Mouse (Mus musculus): ENCODE measurements around the gene Grhpr. TPM values are rescaled to one million over a fixed set of nuclear protein-coding genes. Genes with fewer than 3 reads are reported as not detected.
A peak's percentile ranks its signal among the peaks of the same experiment; 100 is the strongest.
"Not testable (repeated sequence)": the region's sequence is repeated elsewhere in the genome, so short reads cannot be mapped to it uniquely, and the experiment has no call there.

The Grhpr gene
- polyA plus RNA-seq, 1 experiment from 2014 or later: 31.6 TPM

GRCm38 (mm10) chr4:44976026-44976615 is 5.1 kb upstream of the Grhpr start:
- Histone ChIP-seq H3K4me1 (peaks cover 6% of the 10 kb centered on the region; the same call in 1 of the 2 replicates), H3K9me3 (no peaks in the 10 kb centered on the region), H3K36me3 (no peaks in the 10 kb centered on the region), H3K9ac (replicated peaks) (no peak overlapping the region), H3K4me2 (replicated peaks) (no peak overlapping the region), H3K27me3 (no peaks in the 10 kb centered on the region; the same call in 1 of the 2 replicates), H3K27ac (replicated peaks) (no peak overlapping the region), H3K4me3 (no peak overlapping the region)
- no peak for ATAC-seq (ENCODE audit: low FRiP score, low read depth)
- 82% methylated on average over 6 of the region's 6 CpGs for WGBS

- 88% methylated on average over 10 of the region's 10 CpGs for WGBS
- ATAC-seq (ENCODE audit: low FRiP score, low read depth): no peak
- Histone ChIP-seq H3K9ac (replicated peaks) (no peak overlapping the region), H3K4me2 (replicated peaks) (no peak overlapping the region), H3K27me3 (no peaks in the 10 kb centered on the region), H3K9me3 (no peaks in the 10 kb centered on the region), H3K27ac (replicated peaks) (no peak overlapping the region), H3K4me1 (peaks cover 13% of the 10 kb centered on the region), H3K36me3 (no peaks in the 10 kb centered on the region), H3K4me3 (no peak overlapping the region)
These were observed 4.1 kb upstream of the Grhpr start for GRCm38 (mm10) chr4:44976921-44977710.

GRCm38 (mm10) chr4:44978175-44978574 is 3.0 kb upstream of the Grhpr start:
- no peak overlapping the region for H3K4me3 ChIP-seq
- H3K36me3 ChIP-seq: no peaks in the 10 kb centered on the region
- H3K27me3 ChIP-seq: no peaks in the 10 kb centered on the region
- no peak for ATAC-seq (ENCODE audit: low FRiP score, low read depth)
- WGBS: 82% methylated on average over 5 of the region's 5 CpGs
- H3K9ac ChIP-seq (replicated peaks): no peak overlapping the region
- H3K27ac ChIP-seq (replicated peaks): no peak overlapping the region
- no peaks in the 10 kb centered on the region for H3K9me3 ChIP-seq
- peaks cover 17% of the 10 kb centered on the region for H3K4me1 ChIP-seq
- no peak overlapping the region for H3K4me2 ChIP-seq (replicated peaks)

GRCm38 (mm10) chr4:44979794-44980338 is 1.3 kb upstream of the Grhpr start:
- H3K27ac ChIP-seq (replicated peaks): no peak overlapping the region
- H3K4me2 ChIP-seq (replicated peaks): no peak overlapping the region
- 83% methylated on average over 7 of the region's 7 CpGs for WGBS
- H3K4me1 ChIP-seq: peaks cover 11% of the 10 kb centered on the region
- no peaks in the 10 kb centered on the region for H3K9me3 ChIP-seq
- no peaks in the 10 kb centered on the region for H3K27me3 ChIP-seq
- no peak overlapping the region for H3K4me3 ChIP-seq
- H3K36me3 ChIP-seq: no peaks in the 10 kb centered on the region
- ATAC-seq (ENCODE audit: low FRiP score, low read depth): no peak
- H3K9ac ChIP-seq (replicated peaks): no peak overlapping the region

GRCm38 (mm10) chr4:44981974-44982287 is 736 bp downstream of the Grhpr start:
- WGBS: 19% methylated on average over 5 of the region's 5 CpGs
- peak overlapping the region; percentile 55 for H3K4me3 ChIP-seq
- peaks cover 11% of the 10 kb centered on the region for H3K4me1 ChIP-seq
- H3K9ac ChIP-seq (replicated peaks): peak overlapping the region; percentile 59; the same call in 1 of the 2 replicates
- peak overlapping the region; percentile 69 for H3K4me2 ChIP-seq (replicated peaks)
- no peaks in the 10 kb centered on the region for H3K36me3 ChIP-seq
- no peak for ATAC-seq (ENCODE audit: low FRiP score, low read depth)
- no peaks in the 10 kb centered on the region for H3K27me3 ChIP-seq
- no peaks in the 10 kb centered on the region for H3K9me3 ChIP-seq
- H3K27ac ChIP-seq (replicated peaks): no peak overlapping the region

- H3K27me3 ChIP-seq: no peaks in the 10 kb centered on the region
These were observed 1.4 kb downstream of the Grhpr start for GRCm38 (mm10) chr4:44982440-44983130.

GRCm38 (mm10) chr4:44983131-44983740 is 2.0 kb downstream of the Grhpr start:
- no peak overlapping the region for H3K9ac ChIP-seq (replicated peaks)
- H3K9me3 ChIP-seq: no peaks in the 10 kb centered on the region
- WGBS: 88% methylated on average over 10 of the region's 10 CpGs
- H3K4me3 ChIP-seq: no peak overlapping the region
- peaks cover 11% of the 10 kb centered on the region for H3K4me1 ChIP-seq
- H3K27me3 ChIP-seq: no peaks in the 10 kb centered on the region
- no peak overlapping the region for H3K27ac ChIP-seq (replicated peaks)
- no peak overlapping the region for H3K4me2 ChIP-seq (replicated peaks)
- peaks cover 6% of the 10 kb centered on the region for H3K36me3 ChIP-seq
- no peak for ATAC-seq (ENCODE audit: low FRiP score, low read depth)

More at GRCm38 (mm10) chr4:44982440-44983130, 1.4 kb downstream of the Grhpr start:
- H3K36me3 ChIP-seq: peaks cover 2% of the 10 kb centered on the region; the same call in 1 of the 2 replicates
- H3K9ac ChIP-seq (replicated peaks): no peak overlapping the region
- H3K27ac ChIP-seq (replicated peaks): no peak overlapping the region
- no peak overlapping the region for H3K4me2 ChIP-seq (replicated peaks)
- no peak for ATAC-seq (ENCODE audit: low FRiP score, low read depth)
- H3K9me3 ChIP-seq: no peaks in the 10 kb centered on the region
- 73% methylated on average over 11 of the region's 11 CpGs for WGBS
- peaks cover 11% of the 10 kb centered on the region for H3K4me1 ChIP-seq
- H3K4me3 ChIP-seq: no peak overlapping the region

GRCm38 (mm10) chr4:44990560-44990959 is 9.4 kb downstream of the Grhpr start:
- Histone ChIP-seq H3K4me1 (0 out of 2 replicates have a peak, but pooled peaks cover 4% of the 10 kb centered on the region), H3K27me3 (no peaks in the 10 kb centered on the region), H3K36me3 (peaks cover 61% of the 10 kb centered on the region), H3K4me2 (replicated peaks) (no peak overlapping the region), H3K9me3 (no peaks in the 10 kb centered on the region), H3K4me3 (no peak overlapping the region), H3K27ac (replicated peaks) (no peak overlapping the region), H3K9ac (replicated peaks) (no peak overlapping the region)
- ATAC-seq (ENCODE audit: low FRiP score, low read depth): no peak
- WGBS: 98% methylated on average over 5 of the region's 5 CpGs

- WGBS: 94% methylated on average over 11 of the region's 11 CpGs
- H3K36me3 ChIP-seq: peaks cover 60% of the 10 kb centered on the region
- H3K27me3 ChIP-seq; ATAC-seq (ENCODE audit: low FRiP score, low read depth); H3K4me1 ChIP-seq; H3K4me3 ChIP-seq; H3K9ac ChIP-seq (replicated peaks); H3K4me2 ChIP-seq (replicated peaks); H3K27ac ChIP-seq (replicated peaks); H3K9me3 ChIP-seq: not testable (repeated sequence)
These were observed 11.1 kb downstream of the Grhpr start for GRCm38 (mm10) chr4:44992330-44992729.

- not testable (repeated sequence) for H3K27ac ChIP-seq (replicated peaks); H3K4me1 ChIP-seq; H3K4me2 ChIP-seq (replicated peaks); H3K27me3 ChIP-seq; ATAC-seq (ENCODE audit: low FRiP score, low read depth); H3K9me3 ChIP-seq; H3K4me3 ChIP-seq; H3K9ac ChIP-seq (replicated peaks)
- 89% methylated on average over 14 of the region's 14 CpGs for WGBS
- H3K36me3 ChIP-seq: peaks cover 55% of the 10 kb centered on the region
These were observed 12.0 kb downstream of the Grhpr start for GRCm38 (mm10) chr4:44993179-44993578.

GRCm38 (mm10) chr4:44993847-44994246 is 12.7 kb downstream of the Grhpr start:
- Histone ChIP-seq H3K9ac (replicated peaks) (no peak overlapping the region), H3K27ac (replicated peaks) (no peak overlapping the region), H3K4me2 (replicated peaks) (no peak overlapping the region), H3K27me3 (no peaks in the 10 kb centered on the region), H3K36me3 (peaks cover 49% of the 10 kb centered on the region), H3K4me1 (0 out of 2 replicates have a peak, but pooled peaks cover 9% of the 10 kb centered on the region), H3K9me3 (no peaks in the 10 kb centered on the region), H3K4me3 (no peak overlapping the region)
- ATAC-seq (ENCODE audit: low FRiP score, low read depth): no peak
- WGBS: 93% methylated on average over 9 of the region's 9 CpGs

Measured in midbrain, embryonic 12.5 days (tissue).